Mouse (Mus musculus) urinary bladder, postnatal 10 days (tissue): ENCODE measurements around the gene Olfr1257.
"Not testable (repeated sequence)": the region's sequence is repeated elsewhere in the genome, so short reads cannot be mapped to it uniquely, and the experiment has no call there.

ENCODE experiments used
- DNase-seq: peaks from one replicate; pipeline ENCODE4 v3.0.0; 2022; ENCODE audit warnings: low spot score

Olfr1257 gene

DNA sequence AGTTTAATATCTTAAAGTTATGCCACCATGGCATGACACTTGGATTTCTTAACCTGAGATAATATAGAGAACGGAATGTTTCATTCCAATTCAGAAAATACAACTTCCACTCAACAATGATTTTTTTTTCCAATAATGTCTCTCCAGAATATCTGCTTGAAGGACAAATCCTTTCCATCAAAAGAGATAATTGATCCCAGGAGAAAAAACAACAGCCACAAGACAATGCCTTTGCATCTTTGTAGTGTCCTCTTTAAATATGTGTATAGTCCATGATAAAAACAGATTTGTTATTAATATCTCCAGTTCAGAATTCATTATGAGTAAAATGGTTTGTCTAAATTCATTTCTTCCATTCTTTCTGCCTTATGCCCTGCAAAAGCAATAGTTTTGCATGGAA, at the start of gene Olfr1257:
TSS of gene Olfr1257 (plus strand) at position 301 of the 400 bp plus-strand sequence.
- DNase-seq: no peak

DNA sequence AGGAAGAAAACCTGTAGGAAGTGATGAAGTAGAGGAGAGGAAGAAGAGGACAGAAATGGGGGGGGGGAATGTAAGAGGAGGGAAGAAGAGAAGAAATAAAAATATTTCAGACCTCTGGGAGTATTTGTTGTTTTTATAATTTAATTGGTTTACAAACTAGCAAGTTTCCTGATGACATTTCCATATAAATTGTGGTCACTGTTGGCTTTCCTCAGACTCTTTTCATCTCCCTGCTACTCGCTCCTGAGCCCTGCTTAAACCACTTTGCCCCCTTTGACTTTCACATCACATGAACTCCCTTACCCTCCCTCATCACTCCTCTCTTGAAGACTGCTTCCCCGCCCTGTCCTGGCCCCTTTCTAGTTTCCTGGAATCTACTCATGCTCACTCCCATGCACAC, 36.8 kb upstream of the Olfr1257 start, which contains the start of gene Olfr1256:
TSS of gene Olfr1256 (minus strand) at position 101 of the 400 bp plus-strand sequence.
- no peak for DNase-seq

DNA sequence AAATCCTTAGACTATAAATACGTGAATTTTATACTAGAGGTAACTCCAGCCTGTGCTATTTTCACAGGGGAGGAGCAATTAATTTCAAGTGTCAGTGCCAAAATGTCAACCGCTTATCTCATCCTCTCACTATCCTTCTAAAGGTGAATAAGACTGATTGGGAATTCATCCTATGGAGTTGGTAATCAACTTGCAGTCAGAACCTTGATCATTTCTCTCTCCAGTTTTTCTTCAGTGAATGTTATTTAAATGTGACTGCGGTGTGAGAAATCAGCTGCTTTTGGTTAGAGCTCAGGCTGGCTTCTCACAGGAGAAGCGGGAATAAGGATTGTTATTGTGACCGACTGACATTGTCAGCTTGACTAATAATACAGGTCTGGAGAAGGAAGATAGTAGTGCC, 30.1 kb upstream of the Olfr1257 start, which contains the start of gene Olfr48:
TSS of gene Olfr48 (minus strand) at position 101 of the 400 bp plus-strand sequence.
- DNase-seq: no peak

DNA sequence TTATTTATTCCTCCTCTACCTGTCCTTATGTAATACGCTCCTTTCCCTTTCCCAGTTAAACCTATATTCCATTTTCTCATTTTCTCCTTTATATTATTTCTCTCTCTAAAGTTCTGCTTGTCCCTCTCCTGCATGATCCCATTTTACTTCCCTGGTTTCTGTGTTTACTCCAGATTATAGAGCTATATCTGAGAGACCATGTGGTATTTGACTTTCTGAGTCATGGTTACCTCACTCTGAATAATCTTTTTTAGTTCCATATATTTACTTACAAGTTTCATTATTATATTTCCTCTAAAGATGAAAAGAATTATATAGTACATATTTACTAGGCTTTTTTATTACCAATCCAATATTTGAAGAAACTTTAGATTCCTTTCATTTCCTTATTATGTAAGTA, 29.0 kb upstream of the Olfr1257 start:
- no peak for DNase-seq

DNA sequence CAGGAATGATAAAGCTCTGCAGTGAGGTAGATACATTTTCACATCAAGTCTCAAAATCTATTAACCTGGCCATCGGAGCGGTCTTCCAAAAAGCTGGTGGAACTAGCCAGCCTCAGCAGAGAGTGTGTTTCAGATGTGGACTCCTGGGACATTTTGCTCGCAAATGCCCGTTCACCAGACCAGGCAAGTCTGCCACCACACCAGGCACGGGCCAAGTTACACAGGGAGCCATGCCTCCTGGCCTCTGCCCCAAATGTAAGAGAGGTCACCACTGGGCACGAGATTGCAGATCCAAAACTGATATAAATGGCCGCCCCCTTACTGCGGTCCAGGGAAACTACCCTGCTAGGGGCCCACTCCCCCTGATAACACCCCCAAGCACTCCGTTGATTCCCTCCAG, 34.4 kb downstream of the Olfr1257 start:
- not testable (repeated sequence) for DNase-seq

DNA sequence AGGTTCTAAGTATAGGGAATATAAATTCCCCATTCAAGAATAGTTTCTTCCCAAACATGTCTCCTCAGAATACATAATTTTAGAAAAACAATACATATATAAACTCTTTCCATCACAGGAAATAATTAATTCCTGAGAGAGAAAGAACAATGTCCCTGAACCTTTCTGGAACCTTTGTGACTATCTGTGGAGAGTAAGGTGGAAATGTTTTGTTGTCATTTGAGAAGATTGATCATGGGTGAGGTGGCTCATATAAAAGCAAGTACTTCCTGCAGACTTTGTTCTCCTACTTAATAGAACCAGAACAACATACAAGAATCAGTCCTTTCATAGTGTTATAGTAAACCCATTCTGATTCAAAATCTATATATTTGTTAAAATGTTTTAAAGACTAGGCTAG, 48.8 kb downstream of the Olfr1257 start, which contains the start of gene Olfr1258:
TSS of gene Olfr1258 (plus strand) at position 301 of the 400 bp plus-strand sequence.
- no peak for DNase-seq
